Mouse (Mus musculus): ENCODE measurements around the gene Map3k7cl.
A peak's percentile ranks its signal among the peaks of the same experiment; 100 is the strongest.

DNA sequence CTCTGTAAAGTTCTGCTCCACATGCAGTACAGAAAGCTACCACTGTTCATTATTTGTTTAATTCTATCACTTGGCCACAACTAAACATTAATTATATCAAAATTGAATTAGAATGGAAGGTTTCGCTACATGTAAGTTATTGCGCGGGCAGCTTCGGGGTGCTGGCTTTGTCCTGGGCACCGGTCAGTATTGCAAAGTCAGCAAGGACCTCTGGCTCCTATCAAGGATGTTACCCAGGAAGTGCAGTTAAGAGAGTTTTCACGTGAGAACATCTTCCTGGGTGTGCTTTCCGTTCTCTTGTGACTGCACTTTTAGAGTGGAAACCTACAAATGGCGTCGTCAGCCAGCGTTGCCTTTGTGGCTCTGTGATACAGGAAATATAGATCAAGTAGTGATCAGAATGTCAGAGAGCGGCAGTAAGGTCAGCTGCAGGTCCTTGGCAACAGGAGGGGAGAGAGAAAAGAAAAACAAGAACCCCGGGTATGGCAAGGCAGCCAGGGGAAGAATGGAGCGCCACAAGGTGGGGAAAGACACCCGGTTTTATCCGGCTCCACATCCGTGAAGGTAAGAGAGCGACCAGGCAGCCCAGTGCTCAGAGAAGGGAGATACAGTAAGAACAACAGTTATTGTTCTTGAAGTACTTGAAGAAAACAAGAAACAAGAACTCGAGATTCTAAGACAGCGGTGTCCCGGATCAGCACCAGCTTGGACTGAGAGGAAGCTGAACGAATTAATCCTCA, 57.6 kb downstream of the Map3k7cl start:
- no peak for TF ChIP-seq CHD2 (IDR thresholded peaks at IDR 0.05; ENCODE audit: low read depth, low read length)
- TF ChIP-seq HCFC1 (IDR thresholded peaks at IDR 0.05; ENCODE audit: borderline replicate concordance, insufficient read depth, low read length): no peak
- TF ChIP-seq MAFK (IDR thresholded peaks at IDR 0.05; ENCODE audit: insufficient read depth, low read depth, low read length): peak; percentile 30; the same call in 1 of the 2 replicates
- no peak for TF ChIP-seq ZC3H11A (IDR thresholded peaks at IDR 0.05; ENCODE audit: borderline replicate concordance, low read depth, low read length)

Measured in ES-E14 (cell line).